Mouse (Mus musculus): Measurements from ENCODE around the gene Mfsd12.

The Mfsd12 gene

DNA sequence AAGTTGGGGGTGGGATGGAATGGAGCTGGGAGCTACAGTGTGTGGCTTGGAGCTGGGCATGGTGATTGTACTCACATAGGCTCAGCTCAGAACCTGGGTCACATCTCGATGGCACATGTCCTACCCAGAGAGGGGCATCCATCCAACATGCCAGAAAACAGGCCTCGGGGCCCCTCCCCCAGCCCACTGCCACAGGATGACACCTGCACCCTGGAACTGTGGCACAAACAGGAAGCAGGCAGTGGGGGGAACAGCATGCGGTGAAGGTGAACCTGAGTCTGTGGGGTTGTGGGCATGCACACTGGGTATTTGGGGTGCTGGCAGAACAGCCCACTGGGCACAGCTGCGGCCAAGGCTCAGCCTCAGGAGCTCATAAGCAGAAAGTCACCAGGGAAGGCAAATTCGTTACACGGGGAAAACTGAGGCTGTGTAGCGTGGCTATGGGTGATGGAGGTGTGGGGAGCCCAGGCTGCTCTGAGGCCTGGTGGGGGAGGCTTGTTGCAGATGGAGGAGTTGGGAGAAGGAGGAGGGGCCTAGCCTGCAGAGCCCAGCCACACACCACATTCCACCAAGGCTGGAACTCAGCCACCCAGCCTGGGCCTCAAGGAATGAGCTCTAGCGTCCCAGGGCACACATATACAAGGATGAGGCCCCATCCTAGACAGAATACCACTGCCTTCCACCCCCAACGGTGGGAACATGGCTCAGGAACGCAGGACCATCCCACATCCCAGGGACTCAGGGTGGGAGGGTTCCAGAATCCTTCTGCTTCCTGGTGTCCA is 27.9 kb upstream of the Mfsd12 start:
- no peak for DNase-seq (ENCODE audit: low read depth, low spot score)

DNA sequence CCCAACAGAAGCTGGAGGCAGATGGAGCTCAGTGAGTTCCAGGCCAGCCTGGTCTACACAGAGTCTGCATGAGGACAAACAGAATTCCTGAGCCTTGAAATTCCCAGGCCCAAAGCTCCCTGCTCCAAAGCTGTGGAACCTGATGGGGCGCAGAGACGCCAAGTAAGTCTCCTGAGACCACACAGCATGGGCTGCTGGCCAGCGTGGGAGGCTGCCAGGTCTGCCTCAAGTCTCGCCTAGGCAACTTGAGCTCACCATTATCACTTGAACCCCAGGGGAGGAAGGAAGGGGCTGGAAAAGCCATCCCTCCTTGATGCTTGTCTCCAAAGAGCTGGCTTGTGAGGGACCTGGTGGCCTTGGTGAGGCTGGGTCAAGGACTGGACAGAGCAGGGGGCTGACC is 27.3 kb upstream of the Mfsd12 start:
- DNase-seq (ENCODE audit: low read depth, low spot score): no peak

DNA sequence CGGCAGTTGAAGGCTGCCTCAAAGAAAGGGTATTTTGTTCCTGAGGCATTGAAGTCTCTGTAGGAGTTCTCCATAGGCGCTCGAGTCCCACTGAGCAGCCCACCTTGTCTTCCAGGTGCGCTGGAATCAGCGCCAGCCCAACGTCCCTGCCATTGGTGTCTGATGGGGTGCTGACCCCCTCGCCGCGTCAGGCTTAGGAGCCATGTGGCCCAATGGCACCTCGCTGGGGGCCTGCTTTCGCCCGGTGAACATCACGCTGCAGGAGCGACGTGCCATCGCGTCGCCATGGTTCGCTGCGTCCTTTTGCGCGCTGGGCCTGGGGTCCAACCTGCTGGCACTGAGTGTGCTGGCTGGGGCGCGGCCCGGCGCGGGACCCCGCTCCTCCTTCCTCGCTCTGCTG is 25.0 kb upstream of the Mfsd12 start:
- no peak for DNase-seq (ENCODE audit: low read depth, low spot score)

DNA sequence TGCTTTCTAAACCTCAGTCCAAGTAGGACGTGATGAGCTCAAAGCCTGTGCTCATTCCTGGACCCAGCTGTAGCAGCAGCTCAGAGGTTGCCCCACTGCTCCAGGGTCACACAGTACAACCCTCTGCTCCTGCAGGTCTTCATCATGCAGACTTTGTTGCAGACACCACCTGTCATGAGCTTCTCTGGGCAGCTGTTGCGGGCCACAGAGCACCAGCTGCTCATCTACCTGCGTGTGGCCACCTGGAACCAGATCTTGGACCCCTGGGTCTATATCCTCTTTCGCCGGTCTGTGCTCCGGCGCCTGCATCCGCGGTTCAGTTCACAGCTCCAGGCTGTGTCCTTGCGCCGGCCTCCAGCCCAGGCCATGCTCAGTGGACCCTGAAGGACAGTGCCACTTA is 23.0 kb upstream of the Mfsd12 start:
- no peak for DNase-seq (ENCODE audit: low read depth, low spot score)

DNA sequence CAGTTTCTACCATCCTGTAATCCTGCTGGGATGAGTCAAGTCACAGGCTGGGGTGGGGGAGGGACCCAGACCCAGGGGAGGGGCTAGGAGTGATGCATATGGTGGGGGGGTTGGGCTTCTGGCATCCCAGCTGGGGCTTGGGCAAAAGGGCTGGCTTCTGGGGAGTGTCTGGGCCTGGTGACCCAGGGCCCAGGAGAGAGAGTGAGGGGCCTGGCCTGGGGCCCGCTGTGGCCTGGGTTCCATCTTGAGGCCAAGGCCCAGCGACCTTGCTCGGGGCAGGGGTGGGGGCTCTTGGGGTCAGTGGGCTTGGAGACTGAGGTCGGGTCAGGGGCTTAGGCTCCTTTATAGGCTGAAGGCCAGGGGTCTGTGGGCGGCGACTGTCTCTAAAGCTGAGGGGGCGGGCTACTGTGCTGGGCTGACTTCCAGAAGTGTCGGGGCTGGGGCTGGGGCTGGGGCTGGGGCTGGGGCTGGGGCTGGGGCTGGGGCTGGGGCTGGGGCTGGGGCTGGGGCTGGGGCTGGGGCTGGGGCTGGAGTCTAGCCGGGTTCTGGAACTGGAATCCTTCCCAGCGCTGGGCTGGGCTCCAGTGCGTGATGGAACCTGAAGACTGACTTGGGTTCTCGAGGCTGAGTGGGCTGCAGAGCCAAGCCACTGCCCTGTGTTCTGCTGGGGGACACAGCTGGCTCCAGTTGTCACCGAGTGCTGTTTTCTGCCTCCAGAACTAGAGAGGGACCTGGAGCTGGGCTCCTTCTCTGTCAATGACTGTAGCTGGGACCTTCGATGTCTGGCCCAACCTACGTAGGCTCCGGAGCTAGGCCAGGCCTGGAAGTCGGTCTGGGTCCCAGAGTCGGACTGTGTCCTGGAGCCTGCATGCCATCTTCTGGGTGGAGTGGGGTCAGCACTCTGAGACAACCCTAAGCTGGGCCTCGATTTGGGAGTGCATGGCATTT is 21.6 kb upstream of the Mfsd12 start:
- DNase-seq (ENCODE audit: low read depth, low spot score): no peak

DNA sequence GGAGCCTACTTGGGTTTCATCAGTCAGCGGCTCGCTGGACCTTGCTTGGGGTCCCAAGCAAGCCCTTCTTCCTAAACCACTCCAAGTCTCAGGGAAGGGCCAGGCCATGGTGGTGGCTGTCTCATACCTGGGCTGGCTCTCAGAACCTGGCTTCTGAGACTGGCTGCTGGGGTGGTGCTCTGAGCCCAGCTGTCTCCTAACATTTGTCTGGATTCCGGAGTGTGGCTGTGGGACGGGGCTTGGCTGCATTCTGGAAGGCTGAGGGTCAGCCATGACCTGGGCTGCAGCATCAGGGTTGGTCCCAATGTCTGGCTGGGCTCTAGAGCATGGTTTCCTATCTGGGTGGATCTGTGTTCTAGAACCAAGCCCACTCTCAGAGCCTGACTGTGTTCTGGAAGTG is 20.7 kb upstream of the Mfsd12 start:
- no peak for DNase-seq (ENCODE audit: low read depth, low spot score)

DNA sequence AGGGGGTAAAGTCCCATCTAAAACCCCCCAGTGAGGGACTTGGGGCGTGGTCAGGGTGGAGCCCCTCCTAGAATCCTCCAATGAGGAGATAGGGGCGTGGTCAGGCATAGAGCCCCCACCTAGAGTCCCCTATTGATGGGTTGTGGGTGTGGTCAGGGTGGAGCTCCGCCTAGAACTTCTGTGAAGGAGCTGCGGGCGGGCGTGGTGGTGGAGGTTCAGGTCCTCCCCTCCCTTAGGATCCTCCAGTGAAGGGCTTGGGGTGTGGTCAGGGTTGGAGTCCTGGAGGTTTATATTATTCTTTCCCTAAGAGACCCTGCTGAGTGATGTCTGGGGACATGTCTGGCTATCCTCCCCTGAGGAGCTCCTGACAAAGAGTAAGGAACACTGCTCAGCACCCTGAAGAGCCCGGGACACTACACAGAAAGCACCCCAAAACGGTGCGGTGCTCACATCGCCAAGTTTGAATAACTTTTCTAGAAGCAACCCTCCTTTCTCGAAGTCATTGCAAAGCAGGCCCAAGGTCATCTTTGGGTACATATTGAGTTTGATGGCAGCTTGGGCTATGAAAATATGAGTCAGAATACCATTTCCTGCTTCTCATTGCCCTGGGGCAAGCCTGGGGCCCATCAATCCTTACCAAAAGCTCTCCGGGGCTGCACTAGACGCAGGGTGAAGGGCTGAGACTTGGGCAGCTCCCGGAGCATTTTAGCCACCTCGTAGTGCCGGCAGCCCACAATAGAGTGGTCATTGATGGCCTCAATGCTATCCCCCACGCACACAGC is 16.5 kb upstream of the Mfsd12 start:
- no peak for DNase-seq (ENCODE audit: low read depth, low spot score)

DNA sequence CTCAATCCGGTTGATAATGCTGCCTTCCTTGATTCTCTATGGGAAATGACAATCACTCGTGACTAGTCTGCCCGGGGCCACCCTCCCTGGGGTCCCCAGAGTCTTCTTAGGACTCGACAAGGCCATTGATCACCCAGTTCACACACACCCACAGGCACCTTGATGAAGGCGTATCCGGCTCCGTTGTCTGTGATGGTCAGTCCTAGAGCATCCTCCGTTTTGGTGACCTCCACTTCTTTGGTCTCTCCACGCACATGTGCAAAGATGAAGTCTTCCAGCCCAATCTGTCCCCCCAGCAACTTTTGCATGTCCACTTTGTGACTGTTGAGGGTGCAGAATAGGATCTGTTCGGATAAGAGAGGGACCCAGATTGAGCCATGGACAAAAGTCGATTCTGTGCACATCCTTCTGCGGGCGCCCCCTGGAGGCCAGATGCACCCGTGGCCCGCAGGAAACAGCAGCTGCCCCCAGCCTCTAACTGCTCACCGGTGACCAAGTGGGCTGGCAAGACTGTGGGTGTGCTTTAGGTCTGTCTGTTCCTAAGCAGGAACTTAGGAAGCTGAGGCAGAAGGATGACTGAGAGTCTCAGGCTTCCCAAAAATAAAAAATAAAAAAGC is 15.8 kb upstream of the Mfsd12 start:
- no peak for DNase-seq (ENCODE audit: low read depth, low spot score)

DNA sequence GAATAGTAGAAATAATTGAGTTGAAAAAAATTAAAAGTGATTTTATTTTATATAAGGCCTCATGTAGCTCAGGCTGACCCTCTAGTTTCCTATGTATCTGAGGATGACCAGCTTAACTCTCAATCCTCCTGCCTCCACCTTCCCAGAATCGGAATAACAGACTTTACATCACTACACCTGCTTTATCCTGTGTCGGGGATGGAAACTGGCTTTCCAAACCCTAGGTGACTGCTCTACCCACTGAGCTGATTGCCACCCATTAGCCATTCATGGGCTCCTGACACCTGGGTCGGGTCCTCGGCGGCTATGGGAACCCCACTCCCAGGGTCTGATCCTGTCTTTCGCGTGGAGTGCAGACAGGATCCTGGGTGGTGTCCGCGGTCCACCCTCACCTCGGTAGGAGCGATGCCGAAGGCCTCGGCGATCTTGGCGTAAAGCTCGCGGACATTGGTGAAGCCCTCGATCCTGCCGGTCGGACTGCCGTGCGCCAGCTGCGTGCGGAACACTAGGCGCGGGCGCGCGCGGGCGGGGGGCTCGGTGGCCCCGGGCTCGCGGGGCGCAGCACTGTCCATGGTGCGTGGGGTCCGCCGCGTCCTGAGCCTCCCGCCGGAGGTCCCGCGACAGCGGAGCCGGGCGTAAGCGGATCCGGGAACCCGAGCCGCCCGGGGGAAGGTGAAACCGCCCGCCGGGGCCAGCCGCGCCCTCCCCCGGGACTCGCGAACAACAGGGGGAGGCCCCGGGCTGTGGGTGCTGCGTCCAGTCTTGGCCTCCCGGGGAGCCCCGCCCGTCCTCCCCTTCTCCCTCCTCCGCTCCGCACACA is 14.4 kb upstream of the Mfsd12 start, which contains the start of gene Gipc3:
TSS of gene Gipc3 (minus strand) at position 581 of the 820 bp plus-strand sequence.
- no peak for DNase-seq (ENCODE audit: low read depth, low spot score)

DNA sequence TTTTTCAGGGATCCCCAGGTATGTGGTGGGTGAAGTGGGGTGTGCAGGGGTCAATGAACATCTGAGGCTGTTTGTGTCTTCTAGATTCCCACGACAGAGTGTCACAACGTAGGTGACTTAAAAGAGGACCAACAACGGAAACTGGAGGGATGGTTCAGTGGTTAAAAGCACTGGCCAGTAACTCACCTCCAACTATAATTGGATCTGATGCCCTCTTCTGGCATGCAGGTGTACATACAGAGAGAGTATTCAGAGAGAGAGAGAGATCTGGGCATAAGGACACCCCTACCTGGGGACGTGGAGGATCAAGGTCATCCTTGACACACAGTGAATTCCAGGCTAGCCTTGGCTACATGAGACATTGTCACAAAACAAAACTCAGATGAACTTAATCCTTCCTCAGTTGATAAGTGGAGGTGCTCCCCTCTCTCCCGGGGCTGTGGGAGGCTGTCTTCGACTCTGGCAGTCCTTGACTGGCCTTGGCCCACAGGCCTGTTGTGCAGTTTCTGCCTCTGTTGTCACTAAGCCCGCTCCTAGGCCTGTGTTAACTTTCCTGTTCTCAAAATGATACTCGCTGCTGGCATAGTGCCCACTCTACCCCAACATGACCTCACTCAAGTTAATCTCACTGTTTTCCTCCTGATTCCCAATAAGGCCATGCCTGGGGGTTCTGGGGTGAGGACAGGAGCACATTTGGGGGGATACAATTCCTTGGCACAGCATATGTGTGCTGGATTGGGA is 12.7 kb upstream of the Mfsd12 start:
- no peak for DNase-seq (ENCODE audit: low read depth, low spot score)

DNA sequence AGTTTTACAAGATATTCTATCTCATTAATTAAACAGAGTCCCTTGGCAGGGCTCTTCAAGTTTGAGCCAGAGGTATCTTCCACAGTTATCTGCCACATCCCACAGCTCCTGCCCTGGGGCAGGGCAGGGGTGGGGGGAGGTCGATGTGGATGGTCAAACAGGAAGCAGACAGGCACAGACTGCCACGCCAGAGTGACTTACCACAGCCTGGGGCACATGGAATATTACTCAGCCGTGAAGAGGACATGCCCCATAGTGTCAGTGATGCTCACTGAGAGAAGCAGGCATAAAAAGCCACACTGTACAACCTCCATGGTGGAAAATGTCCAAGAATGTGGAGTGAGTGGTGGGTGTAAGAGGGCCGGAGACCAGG is 12.1 kb upstream of the Mfsd12 start:
- no peak for DNase-seq (ENCODE audit: low read depth, low spot score)

DNA sequence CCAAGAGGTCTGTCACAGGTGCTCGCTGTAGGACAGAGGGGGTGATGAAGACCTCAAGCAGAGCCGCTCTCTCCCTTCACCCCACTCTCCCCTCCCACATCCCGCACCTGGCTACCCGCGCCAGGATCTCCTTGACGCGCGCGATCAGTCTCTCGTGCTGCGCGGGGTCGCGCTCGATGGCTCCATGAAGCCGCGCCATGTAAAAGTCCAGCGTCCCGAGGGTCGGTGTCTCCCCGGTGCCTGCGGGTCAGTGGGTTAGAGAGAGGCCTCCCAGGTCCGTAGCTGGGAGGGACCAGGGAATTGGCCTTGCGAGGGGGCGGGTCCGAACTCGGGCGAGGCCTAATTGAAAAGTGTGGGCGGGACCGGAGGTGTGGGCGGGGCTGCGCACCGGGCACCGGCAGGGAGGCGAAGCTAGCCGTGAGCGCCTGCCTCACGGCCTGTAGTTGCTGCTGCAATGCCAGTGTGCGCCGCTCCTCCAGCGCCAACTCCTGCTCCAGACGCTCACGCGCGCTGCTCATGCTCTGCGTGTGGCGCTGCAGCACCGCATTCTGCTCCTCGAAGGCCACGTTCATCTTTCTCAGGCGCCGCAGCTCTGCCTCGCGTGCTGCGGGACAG is 10.7 kb upstream of the Mfsd12 start:
- DNase-seq (ENCODE audit: low read depth, low spot score): no peak

DNA sequence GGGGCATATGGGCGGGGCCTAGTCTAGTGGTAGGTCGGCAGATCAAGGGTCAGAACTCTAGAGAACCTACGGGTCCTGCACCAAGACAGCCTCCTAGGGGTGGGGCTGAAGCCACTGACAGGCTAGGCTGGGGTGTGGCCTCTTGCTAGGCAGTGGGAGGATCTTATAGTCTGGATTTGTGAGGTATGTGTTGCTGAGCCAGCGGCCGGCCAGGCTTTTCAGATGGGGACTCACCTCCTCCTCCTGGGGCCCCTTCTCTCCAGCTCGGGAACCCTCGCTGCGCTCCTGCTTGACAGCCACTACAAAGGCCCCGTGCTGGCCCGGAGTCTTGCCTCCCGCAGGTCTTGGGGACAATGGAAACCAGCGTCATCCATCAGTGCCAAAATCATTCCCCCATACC is 8.1 kb upstream of the Mfsd12 start:
- no peak for DNase-seq (ENCODE audit: low read depth, low spot score)

DNA sequence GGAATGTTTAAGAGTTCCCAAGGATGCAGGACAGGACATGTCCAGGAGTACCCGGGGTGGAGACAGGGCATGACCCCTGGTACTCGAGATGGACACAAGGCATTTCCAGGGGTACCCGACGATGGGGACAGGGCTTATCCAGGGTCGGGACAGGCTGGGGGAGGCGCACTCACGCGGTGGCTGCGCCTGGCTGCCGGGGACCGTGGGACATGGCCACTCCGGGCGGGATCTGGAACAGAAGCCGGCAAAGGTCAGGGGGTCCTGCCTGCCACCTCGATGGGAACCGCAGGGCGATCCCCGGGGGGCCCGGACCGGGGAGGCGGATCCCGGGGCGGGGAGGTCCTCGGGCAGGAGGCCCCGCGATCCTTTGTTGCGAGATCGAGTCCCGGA is 7.3 kb upstream of the Mfsd12 start:
- DNase-seq (ENCODE audit: low read depth, low spot score): no peak

DNA sequence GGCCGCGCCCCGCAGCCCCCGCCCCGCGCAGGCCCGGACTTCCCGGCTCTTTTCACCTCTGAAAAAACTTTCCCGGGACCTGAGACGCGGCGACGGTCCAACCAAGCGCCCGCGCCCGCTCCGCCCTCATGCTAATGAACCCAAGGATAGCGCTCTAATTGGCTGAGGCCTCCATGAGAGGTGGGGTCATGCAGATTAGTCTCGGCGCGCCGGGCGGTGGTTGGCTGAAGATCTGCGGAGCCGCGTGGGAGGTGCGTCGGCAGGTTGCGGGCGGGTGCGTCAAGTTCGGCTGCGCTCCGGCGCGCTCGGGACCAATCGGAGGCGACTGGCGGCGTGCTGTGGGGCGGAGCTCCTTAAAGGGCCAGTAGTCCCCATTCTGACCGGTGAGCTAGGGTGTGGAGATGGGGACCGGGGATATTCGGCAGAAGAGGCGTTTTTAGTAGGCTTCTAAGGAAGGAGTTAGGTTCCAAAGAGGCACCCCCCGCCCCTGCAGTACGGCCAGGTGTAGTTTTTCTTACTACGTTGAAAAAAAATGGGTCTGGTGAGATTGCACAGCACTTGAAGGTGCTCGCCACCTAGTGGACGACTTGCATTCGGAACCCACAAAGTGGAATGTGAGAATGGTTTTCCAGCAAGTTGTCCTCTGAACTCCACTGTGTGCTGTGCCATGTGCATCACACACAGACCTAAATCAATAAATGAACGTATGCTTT is 6.8 kb upstream of the Mfsd12 start, which contains the start of gene Hmg20b:
TSS of gene Hmg20b (minus strand) at position 130 of the 713 bp plus-strand sequence.
- peak; percentile 97 for DNase-seq (ENCODE audit: low read depth, low spot score)

DNA sequence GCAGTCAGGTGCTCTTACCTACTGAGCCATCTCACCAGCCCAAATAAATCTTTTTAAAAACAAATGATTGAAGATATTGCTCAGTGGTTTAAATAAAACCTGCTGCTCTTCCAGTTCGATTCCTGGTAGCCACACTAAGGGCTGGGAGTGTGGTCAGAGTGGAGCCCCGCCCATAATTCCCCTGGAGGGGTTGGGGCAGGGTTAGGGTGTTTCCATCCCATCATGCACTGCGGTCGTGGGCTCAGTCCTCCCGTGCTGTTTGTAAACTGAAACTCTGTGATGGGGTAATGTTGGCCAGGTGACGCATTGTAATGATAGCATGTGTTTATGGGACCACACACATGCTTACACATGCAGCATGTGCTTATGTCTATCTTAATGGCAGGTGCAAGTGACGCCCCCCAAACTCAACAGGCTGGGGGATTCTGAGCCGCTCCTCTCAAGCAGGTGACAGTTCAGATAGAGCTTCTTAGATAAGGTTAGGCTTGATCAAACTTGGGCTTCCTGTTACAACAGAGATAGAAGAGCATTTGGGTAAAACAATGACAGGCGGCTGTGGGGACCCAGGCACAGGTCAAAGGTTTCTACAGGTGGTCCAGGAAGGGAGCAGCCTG is 5.5 kb upstream of the Mfsd12 start:
- DNase-seq (ENCODE audit: low read depth, low spot score): no peak

DNA sequence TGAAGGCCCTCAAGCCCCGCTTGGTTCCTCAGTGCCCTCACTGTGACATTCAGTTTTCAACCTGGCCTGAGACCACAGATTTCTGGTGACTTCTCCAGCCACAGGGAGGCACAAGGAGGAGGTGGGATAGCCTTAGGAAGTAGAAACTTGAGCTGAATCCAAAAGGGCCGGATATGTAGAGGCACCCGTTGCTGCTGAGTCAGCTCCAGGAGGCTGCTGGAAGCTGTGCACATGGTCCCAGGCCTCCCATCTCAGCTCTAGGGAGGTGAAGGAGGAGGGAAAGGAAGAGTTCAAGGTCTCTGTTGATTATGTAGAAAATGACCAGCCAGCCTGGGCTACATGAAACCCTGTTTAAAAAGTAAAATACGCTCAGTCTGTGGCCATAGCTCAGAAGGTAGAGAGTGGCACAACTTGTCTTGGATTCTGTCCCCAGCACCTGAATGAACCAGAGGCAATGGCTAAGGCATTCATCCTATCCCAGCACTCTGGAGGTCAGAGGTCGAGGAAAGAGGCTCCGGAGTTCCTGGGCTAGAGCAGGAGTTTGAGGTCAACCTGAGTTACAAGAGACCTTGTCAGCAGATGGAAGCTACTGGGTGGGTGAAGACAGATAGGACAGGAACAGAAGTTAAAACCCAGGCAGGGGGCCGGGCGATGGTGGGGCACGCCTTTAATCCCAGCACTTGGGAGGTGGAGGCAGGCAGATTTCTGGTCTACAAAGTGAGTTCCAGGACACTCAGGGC is 2.4 kb upstream of the Mfsd12 start:
- DNase-seq (ENCODE audit: low read depth, low spot score): no peak

DNA sequence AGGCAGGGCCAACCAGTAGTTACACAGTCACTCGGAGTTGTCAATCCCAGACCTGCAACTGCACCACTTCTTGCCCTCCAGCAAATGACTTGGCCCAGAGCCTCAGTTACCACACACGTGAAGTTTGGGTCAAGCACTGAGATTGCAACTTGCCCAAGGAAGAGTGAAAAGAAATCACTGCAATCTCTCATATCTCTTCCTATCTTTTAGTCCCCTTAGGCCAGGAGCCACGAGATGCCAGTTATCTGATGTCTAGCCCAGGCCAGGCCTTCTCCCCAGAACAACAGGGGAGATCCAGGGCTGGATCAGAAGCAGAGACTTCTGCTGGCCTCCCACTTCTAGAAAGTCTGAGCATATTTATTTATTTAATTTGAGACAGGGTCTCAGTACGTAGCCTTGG is 1.8 kb upstream of the Mfsd12 start:
- DNase-seq (ENCODE audit: low read depth, low spot score): no peak

Measured in skeletal muscle tissue, adult 2 months (tissue).